Mouse (Mus musculus) A20 (cell line): Measurements from ENCODE around the gene Ahdc1.

Experiments used
- DNase-seq: peaks from one replicate; pipeline ENCODE4 v3.0.0-alpha.2; 2011; ENCODE audit warnings: low read depth, low spot score

Gene Ahdc1

DNA sequence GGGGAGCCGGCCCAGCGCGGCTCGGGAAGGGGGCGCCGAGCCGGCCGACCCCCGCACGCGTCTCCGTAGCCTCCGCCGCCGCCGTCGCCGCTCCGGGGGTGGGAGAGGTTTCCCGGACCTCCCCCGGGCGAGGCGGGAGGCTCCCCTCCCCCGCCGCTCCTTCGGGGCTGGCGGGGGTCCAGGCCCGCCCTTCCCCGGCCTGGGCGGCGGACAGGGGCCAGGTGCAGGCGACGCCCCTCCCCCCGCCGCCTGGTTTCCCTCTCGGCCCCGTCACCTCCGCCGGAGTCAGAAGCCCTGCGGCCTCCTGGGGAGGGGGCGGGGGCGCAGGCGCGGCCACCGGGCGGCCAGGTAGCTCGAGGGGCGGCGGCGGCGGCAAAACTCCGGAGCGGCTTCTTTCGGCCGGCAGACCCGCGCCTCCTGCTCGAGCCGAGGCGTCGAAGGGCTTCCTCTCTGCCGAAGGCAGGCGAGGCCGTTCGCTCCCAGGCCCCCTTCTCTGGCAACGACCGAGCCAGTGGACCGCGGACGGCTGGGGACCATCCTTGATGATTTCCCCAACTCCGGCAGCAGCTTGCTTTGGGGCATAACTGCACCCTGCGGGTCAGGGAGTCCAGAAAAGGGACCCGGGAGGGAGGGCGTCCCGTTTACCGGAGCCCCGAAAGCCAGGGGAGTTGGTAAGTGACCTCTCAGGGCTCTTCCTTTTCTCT is 28.2 kb downstream of the Ahdc1 start:
- DNase-seq: no peak

DNA sequence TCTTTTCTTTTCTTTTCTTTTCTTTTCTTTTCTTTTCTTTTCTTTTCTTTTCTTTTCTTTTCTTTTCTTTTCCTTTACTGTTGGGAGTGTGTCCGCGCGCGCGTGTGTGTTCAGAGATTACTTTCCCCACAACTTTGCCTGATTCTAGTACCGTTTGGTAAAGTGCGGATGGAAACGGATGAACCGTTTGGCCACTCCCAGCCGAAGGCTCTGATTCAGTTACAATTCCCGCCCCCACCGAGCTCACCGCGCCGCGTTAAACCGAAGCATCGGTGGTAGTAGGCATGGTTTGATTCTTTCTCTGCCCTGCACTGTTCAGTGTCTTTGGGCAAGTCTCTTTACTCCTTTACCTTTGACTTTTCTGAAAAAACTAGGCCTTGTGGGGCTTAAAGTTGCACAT is 28.8 kb downstream of the Ahdc1 start:
- DNase-seq: no peak

DNA sequence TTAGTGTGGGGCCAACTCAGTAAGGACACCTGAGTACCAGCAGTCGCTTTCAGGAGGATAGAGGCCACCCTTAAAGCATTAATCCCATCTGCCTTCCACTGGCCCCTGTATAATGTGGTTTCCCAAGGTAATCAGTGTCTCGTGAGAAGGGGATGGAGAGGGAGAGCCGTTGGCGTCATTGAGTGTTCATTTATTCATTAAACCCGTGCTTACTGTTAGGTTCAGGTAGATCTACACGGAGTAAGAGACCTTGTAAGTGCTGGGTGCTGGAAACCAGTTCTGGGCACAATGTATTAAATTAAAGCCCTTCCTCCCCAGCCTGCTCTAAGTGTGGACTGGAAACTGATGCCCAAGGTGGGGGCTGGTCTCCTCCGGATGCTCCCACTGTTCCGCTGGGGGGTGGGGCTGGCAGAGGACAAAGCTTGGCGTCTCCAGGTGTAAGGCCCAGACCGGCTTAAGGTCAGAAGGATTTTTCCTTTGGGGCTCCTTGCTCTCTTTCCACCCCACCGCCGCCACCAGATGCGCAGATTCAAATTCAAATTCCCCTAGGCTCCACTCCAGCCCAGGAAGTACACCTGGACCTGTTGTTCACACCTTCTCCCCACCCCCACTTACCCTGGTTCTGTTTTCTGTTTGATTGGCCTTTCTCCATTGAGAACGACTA is 29.3 kb downstream of the Ahdc1 start:
- no peak for DNase-seq

GRCm38 (mm10) chr4:133042244-133042643 is 31.2 kb downstream of the Ahdc1 start:
- no peak for DNase-seq

- no peak for DNase-seq
Observed at GRCm38 (mm10) chr4:133042651-133043635, 31.9 kb downstream of the Ahdc1 start.

GRCm38 (mm10) chr4:133043798-133044646 is 33.0 kb downstream of the Ahdc1 start:
- DNase-seq: no peak

- DNase-seq: no peak
Observed at GRCm38 (mm10) chr4:133044647-133045094, 33.6 kb downstream of the Ahdc1 start.

DNA sequence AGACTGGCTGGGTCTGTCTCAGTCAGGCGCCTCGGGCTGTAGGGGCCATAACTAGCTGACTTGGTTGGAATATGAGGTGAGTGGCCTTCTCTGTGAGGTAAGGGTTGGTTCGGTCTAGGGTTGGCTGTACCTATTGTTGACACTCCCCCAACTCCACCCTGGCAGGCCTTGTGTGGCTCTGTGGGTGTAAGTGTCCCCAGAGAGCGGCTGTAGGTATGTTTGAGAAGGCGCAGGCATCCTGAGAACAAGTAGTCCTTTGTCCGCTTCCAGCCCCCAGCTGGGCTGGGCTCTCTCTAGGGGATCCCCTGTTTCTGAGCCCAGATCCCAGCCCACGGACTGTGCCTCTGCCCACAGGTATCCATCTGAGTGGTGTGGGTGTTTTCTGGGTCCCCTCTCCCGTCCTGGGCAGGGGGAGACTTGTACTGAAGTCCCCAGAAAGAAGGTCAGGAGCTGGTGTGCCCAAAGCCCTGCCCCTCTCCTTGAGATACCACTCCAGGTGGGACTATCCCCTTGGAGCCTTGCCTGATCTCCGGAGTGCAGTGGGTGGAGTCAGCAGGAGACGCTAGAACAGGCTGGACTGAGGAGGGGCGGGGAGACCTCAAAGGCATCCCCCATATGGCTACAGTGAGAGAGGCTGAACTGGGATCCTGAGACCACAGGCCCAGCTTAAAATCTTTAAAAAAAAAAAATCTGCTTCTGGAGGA is 34.9 kb downstream of the Ahdc1 start:
- DNase-seq: no peak

DNA sequence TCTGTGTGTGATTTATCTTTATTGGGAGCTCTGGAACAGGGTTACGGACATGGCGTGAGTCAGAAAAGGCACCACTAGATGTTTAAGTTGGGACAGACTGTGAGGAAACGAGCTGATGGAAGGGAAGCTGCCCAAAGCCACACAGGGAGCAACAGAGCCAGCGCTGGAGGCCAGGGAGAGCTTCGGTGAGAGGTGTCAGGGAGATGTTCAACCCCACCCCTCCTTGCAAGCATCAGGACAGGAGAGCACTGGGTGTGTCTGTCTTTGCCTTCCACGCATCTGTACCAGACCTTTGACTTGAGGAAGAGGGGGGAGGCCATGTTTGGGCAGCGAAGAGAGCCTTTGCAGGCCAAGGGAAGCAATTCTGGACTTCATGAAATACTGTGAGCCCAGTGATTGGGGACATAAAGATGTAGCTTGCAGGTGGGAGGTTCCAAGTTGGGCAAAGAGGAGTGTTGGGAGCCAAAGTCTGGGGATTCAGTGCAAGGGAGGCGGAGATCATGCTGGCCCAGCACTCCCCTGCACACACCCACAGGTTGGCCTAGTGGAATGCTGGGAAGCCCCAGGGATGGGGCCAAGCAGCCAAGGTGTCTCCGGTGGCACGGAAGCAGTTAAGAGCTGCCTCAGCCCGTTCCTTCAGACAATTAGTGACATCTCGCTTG is 35.8 kb downstream of the Ahdc1 start:
- no peak for DNase-seq

GRCm38 (mm10) chr4:133047353-133048105 is 36.5 kb downstream of the Ahdc1 start:
- no peak for DNase-seq

DNA sequence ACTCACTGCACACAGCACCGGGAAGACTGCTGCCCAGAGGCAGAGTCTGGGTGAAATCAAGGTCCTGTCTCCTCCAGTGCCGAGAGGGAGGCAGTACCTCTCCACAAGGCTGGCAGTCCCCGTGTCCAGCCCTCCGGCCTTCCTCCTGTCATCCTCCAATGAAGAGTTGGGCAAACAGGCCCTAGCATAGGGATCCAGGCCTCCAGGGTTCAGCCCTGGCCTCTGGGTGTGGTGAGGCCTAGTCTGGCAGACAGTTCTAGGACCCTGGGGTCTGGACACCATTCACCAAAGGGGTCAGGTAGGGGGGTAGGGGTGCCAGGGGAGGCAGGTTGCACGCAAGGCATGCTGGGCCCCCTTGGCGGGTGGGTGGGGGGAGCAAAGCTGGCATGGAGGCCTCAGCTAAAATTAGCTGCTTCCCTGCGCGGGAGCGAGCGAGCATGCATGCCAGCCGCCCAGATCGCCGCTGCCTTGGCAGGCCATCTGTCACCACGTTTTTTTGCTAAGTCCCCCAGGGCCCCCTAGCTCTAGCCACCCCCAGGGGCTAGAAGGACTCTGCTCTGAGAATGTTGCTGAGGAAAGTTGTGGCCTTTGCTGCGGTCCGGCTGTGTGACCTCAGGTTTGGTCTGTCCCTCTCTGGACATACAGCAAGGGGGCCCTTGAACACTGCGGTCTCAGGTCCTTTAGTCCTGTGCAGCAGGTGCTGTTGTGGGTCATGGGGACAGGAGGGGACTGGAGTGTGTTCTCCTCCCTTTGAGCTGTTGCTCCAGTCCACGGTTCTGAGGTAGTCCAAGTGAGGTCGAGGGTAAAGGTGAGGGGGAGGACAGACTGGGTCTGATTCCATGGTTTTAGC is 38.2 kb downstream of the Ahdc1 start:
- DNase-seq: no peak

- DNase-seq: no peak
Observed at GRCm38 (mm10) chr4:133050196-133050836, 39.3 kb downstream of the Ahdc1 start.

- no peak for DNase-seq
Observed at GRCm38 (mm10) chr4:133050837-133051549, 39.9 kb downstream of the Ahdc1 start.

DNA sequence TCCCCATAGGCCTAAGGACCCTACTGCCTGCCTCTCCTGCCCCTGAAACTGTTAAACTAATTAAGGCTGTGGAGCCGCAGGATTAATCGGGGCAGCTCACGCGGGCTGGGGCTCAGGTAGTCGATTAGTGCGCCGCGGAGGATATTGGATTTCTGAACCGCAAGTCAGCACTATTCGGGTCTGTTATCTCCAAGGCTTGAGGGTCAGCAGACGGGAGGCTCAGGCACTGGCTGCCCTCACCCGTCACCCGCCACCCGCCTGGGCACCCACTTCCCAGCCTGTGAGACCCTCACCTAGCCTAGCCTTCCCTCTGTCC is 40.4 kb downstream of the Ahdc1 start:
- no peak for DNase-seq

- no peak for DNase-seq
Observed at GRCm38 (mm10) chr4:133052029-133052745, 41.1 kb downstream of the Ahdc1 start.

GRCm38 (mm10) chr4:133052995-133053572 is 42.0 kb downstream of the Ahdc1 start:
- DNase-seq: no peak
